In genomic region chr11:59379547-59379946, GRCm38 (mm10) we compare ENCODE assay signal across 46 mouse cellular contexts. TPM values are rescaled to one million over a fixed set of nuclear protein-coding genes. Genes with fewer than 3 reads are reported as not detected.
"Had no signal": no experiment of that assay in that cellular context is flagged by ENCODE, and none has a peak within 500 bp of the region (broad histone marks: within the 10 kb centered on the region; RNA-seq: fewer than 3 reads in every experiment).

No protein-coding gene starts in this region.

- H3K4me2 ChIP-seq: limb, embryonic 12.5 days; limb, embryonic 13.5 days; limb, embryonic 15.5 days; liver, embryonic 11.5 days; liver, embryonic 12.5 days; liver, embryonic 13.5 days; liver, embryonic 15.5 days; lung, embryonic 14.5 days; lung, embryonic 15.5 days; midbrain, embryonic 11.5 days; midbrain, embryonic 12.5 days; midbrain, embryonic 13.5 days; midbrain, embryonic 15.5 days had no signal

- H3K4me1 ChIP-seq: liver, embryonic 15.5 days; midbrain, embryonic 13.5 days; midbrain, embryonic 15.5 days had no signal

- DNase-seq: left cerebral cortex, postnatal 4 days; liver; liver, embryonic 13.5 days; liver, postnatal 0 days; lung, adult 18-20 months; lung, adult 2 months; lung, embryonic 14.5 days; lung, postnatal 10 days; lung, postnatal 14 days; lung, postnatal 36 days; lung, postnatal 4 days; midbrain, embryonic 14.5 days had no signal

- H3K9ac ChIP-seq: limb, embryonic 12.5 days; limb, embryonic 13.5 days; limb, embryonic 15.5 days; liver, embryonic 12.5 days; liver, embryonic 13.5 days; liver, embryonic 14.5 days; liver, embryonic 15.5 days; liver, postnatal 0 days; lung, embryonic 14.5 days; lung, embryonic 15.5 days; midbrain, embryonic 12.5 days; midbrain, embryonic 13.5 days; midbrain, embryonic 15.5 days had no signal

- H3K27ac ChIP-seq: left cerebral cortex, adult 2 months; limb, embryonic 10.5 days; limb, embryonic 12.5 days; limb, embryonic 13.5 days; limb, embryonic 15.5 days; liver, embryonic 12.5 days; liver, embryonic 13.5 days; liver, embryonic 14.5 days; liver, embryonic 15.5 days; lung, embryonic 15.5 days; macrophage; midbrain, embryonic 10.5 days; midbrain, embryonic 12.5 days; midbrain, embryonic 13.5 days; midbrain, embryonic 15.5 days had no signal

- ATAC-seq: liver, embryonic 12.5 days; liver, postnatal 0 days; lung, postnatal 0 days; midbrain, embryonic 13.5 days; midbrain, embryonic 15.5 days; midbrain, embryonic 16.5 days had no signal

- H3K4me3 ChIP-seq: left cerebral cortex, adult 2 months; limb, embryonic 10.5 days; limb, embryonic 12.5 days; limb, embryonic 13.5 days; limb, embryonic 15.5 days; liver, embryonic 12.5 days; liver, embryonic 13.5 days; liver, embryonic 15.5 days; lung, embryonic 15.5 days; megakaryocyte, embryonic 14.5 days; midbrain, embryonic 10.5 days; midbrain, embryonic 12.5 days; midbrain, embryonic 13.5 days; midbrain, embryonic 15.5 days; myocyte had no signal

- H3K9me3 ChIP-seq: limb, embryonic 10.5 days; limb, embryonic 12.5 days; limb, embryonic 13.5 days; limb, embryonic 15.5 days; liver, embryonic 12.5 days; liver, embryonic 13.5 days; liver, embryonic 15.5 days; lung, embryonic 15.5 days; midbrain, embryonic 10.5 days; midbrain, embryonic 12.5 days; midbrain, embryonic 13.5 days; midbrain, embryonic 15.5 days had no signal

- H3K27me3 ChIP-seq: limb, embryonic 13.5 days; limb, embryonic 15.5 days; liver, embryonic 13.5 days; liver, embryonic 15.5 days; lung, embryonic 15.5 days; midbrain, embryonic 12.5 days; midbrain, embryonic 13.5 days; midbrain, embryonic 15.5 days had no signal

- H3K36me3 ChIP-seq: limb, embryonic 10.5 days; limb, embryonic 12.5 days; limb, embryonic 13.5 days; limb, embryonic 15.5 days; liver, embryonic 12.5 days; liver, embryonic 13.5 days; liver, embryonic 15.5 days; lung, embryonic 15.5 days; midbrain, embryonic 10.5 days; midbrain, embryonic 12.5 days; midbrain, embryonic 13.5 days; midbrain, embryonic 15.5 days had no signal

RNA-seq across cellular contexts. Expression of gene Prss38, which starts 4.1 kb away (rescaled TPM):
- total RNA-seq: left cerebral cortex, adult 2 months; left cerebral cortex, adult 8-10 months; left cerebral cortex, postnatal 10 days; left cerebral cortex, postnatal 14 days; left cerebral cortex, postnatal 25 days; left cerebral cortex, postnatal 36 days; left cerebral cortex, postnatal 4 days; liver, adult 2 months; megakaryocyte progenitor cell, adult 5-6 weeks; megakaryocyte, adult 5-6 weeks; midbrain, postnatal 0 days; monocyte, adult 5-6 weeks had no signal
- polyA plus RNA-seq: limb, embryonic 10.5 days; limb, embryonic 11.5 days; liver, adult 2 months; liver, embryonic 11.5 days; liver, embryonic 12.5 days; liver, embryonic 13.5 days; liver, embryonic 14.5 days; liver, embryonic 15.5 days; liver, embryonic 16.5 days; liver, postnatal 0 days; lung, adult 2 months; lung, embryonic 14.5 days; lung, embryonic 15.5 days; lung, embryonic 16.5 days; lung, postnatal 0 days; midbrain, embryonic 10.5 days; midbrain, embryonic 11.5 days; midbrain, embryonic 13.5 days; midbrain, embryonic 16.5 days; midbrain, postnatal 0 days; myocyte; neural tube, embryonic 11.5 days had no signal
